8 mouse cellular contexts compared by ENCODE assay signal in the genomic region with DNA sequence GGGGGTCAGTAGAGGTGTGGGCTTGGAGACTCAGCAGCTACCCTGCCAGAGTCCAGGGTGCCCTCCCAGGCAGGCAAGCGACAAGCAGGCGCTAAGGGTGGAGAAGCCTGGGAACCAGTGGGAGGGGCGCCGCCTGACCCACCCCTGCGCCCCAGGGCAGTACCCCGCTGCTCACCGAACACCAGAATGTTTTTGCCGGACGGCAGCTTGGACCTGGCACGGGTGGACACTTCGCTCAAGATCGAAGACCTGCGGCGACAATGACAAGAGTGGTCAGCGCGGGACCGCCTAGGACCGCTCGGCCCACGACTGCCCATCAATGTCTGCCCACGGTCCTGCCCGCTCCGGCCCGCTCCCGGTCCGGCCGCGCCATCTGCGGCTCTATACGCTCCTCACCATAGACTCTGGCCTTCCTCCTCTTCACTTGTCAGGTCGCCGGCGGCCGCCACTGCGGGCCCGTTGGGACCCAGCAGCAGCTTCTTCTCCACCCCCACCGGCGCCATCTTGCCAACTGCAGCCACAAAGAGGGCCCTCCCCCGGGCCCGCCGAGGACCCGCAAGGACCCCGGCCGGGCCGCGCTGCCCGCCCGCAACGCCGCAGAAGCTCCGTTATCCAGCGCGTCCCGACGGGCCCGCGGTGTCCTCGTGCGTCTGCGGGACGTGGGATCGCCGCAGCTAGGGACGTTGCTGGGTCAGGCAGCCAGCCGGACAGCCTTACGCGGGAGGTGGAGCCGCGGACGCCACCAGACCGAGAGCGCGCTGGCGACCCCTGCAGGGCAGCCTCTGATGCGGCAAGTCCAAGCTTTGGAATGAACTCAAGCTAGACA. TPM values are rescaled to one million over a fixed set of nuclear protein-coding genes. Genes with fewer than 3 reads are reported as not detected.
DNase-seq lines count a peak whose midpoint lies in the region; ATAC-seq lines count a peak whose summit lies in the region.

A gene (minus strand): TSS at position 749 of the 826 bp plus-strand sequence.

- DNase-seq in R1 (ENCODE audit: low read depth, low spot score), result peak; percentile 87
- DNase-seq in cerebellum, postnatal 25 days, result peak; percentile 97 to 98
- DNase-seq in frontal cortex, postnatal 36 days (ENCODE audit: low spot score in 2 of 2), result peak; percentile 92 to 94
- DNase-seq in left cerebral cortex, adult 18-20 months (ENCODE audit: low spot score in 2 of 2), result peak; percentile 92 to 93
- DNase-seq in right cerebral cortex, adult 18-20 months, result peak; percentile 92
- DNase-seq in urinary bladder, postnatal 10 days (ENCODE audit: low spot score), result peak; percentile 80

- under 1% methylated on average over 67 of the region's 75 CpGs for WGBS in hindbrain, embryonic 15.5 days
- WGBS in macrophage (ENCODE audit: missing documents), result under 1% methylated on average over 74 of the region's 75 CpGs

- no peaks in the 10 kb centered on the region for H3K9me3 ChIP-seq in hindbrain, embryonic 15.5 days

- no peaks in the 10 kb centered on the region for H3K27me3 ChIP-seq in hindbrain, embryonic 15.5 days

- peaks cover 49% of the 10 kb centered on the region for H3K79me2 ChIP-seq in macrophage (ENCODE audit: inconsistent target)

- peak within 1 kb of the TSS; percentile 95 for H3K27ac ChIP-seq in hindbrain, embryonic 15.5 days (replicated peaks)
- H3K27ac ChIP-seq in macrophage, result peak within 1 kb of the TSS; percentile 33; the same call in 1 of the 2 replicates

- peak within 1 kb of the TSS; percentile 80 for H3K4me2 ChIP-seq in hindbrain, embryonic 15.5 days

- H3K4me1 ChIP-seq in hindbrain, embryonic 15.5 days (replicated peaks), result peaks cover 15% of the 10 kb centered on the region

- H3K4me3 ChIP-seq in hindbrain, embryonic 15.5 days, result peak within 1 kb of the TSS; percentile 92
- H3K4me3 ChIP-seq in macrophage (ENCODE audit: inconsistent target), result peak within 1 kb of the TSS; percentile 63

- H3K9ac ChIP-seq in hindbrain, embryonic 15.5 days, result peak within 1 kb of the TSS; percentile 97

- ATAC-seq in hindbrain, embryonic 15.5 days (ENCODE audit: low FRiP score, low read depth), result peak; percentile 90

- peaks cover 21% of the 10 kb centered on the region for H3K36me3 ChIP-seq in hindbrain, embryonic 15.5 days
- peaks cover 28% of the 10 kb centered on the region for H3K36me3 ChIP-seq in macrophage (ENCODE audit: inconsistent target)

RNA-seq across cellular contexts. Expression of the gene that starts here (rescaled TPM):
- 106 and 109 TPM in 2 replicates for polyA plus RNA-seq in hindbrain, embryonic 15.5 days (2015; fragmentation: Nextera tagmentation; extraction: Ambion mirVana)
- 100 to 1,000 TPM; 284 to 307 TPM for total RNA-seq in left cerebral cortex, adult 18-20 months (2021)
- total RNA-seq in macrophage (2018; cell fraction: chromatin; rRNA removed), result 100 to 1,000 TPM in 22 of 26 experiments, 10 to 100 TPM in 4; 62.6 to 206 (median 146) TPM
- total RNA-seq in macrophage (2018; cell fraction: cytosol; rRNA removed), result 10 to 100 TPM; 25.4 to 44.7 (median 34.5) TPM
- total RNA-seq in macrophage (2018; cell fraction: nucleus; rRNA removed), result 100 to 1,000 TPM in 8 of 26 experiments, 10 to 100 TPM in 18; 51.9 to 125 (median 90.2) TPM
- polyA plus RNA-seq in macrophage (2018), result 33.1 to 37.5 TPM (median 36.4 TPM) in 3 replicates

Comparison
In these comparisons a context has a peak if more than half of its experiments do, and no peak if none do; other contexts are left out.
1. Peak in every context shown above with its lines: DNase-seq, ATAC-seq, H3K4me3 ChIP-seq and H3K27ac ChIP-seq.